Mouse (Mus musculus) heart, adult 8-10 months (tissue): ENCODE results near the gene Ccdc27. TPM values are rescaled to one million over a fixed set of nuclear protein-coding genes. Genes with fewer than 3 reads are reported as not detected.

Experiments used
- DNase-seq: peaks from one replicate; pipeline ENCODE4 v3.0.0; 2022; ENCODE audit warnings: low spot score
- total RNA-seq, 4 experiments: library from RNA; stranded (reverse); gene quantifications; 2 replicates each; pipeline ENCODE4 v1.2.4; 2022

Ccdc27 gene
- total RNA-seq, 4 experiments from 2014 or later, result not detected

- DNase-seq, result peak; percentile 60
Measured at GRCm38 (mm10) chr4:154025641-154026440, 16.6 kb downstream of the Ccdc27 start, which contains the start of gene Smim1. TSS of gene Smim1 (minus strand) at chr4:154026230.

GRCm38 (mm10) chr4:154024729-154025521, 17.6 kb downstream of the Ccdc27 start:
- DNase-seq, result no peak

- DNase-seq, result no peak
Measured at GRCm38 (mm10) chr4:154023754-154024601, 18.5 kb downstream of the Ccdc27 start.

DNA sequence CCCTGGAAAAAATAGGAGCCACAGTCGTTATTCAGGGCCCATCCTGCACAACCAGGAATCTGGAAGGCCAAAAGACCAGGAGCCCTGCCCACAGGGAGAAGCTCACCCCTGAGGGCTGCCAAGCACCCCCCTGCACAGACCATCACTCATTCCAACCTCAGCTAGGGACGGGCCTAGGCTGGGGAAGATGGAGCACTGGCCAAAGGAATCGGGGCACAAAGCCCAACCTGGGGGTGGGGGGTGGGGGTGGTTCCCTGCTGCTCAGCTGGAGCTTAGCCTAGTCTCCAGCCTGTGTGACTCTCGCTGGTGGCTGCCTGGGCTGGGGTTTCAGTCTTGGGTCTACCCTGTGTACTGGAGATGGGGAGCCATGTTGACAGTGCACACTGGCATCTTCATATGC, 19.6 kb downstream of the Ccdc27 start:
- DNase-seq, result no peak

DNA sequence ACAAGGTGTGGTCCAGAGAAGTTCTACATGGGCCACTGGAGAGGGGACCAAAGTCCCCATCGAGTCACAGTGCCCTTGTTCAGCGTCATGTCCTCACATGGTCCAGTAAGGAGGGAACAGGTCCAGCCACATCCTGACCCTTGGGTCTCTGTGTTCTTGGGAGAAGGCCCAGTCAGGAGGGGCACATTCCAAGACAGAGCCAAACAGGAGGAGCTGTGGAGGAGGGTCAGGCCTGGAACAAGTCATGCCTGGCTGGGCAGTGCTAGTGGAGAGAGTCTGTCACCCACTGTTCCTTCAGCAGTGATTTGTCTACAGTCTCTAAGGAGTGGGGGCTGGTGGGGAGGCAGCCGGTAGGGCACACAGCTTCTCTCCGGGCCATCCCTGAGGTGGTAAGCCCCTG, 20.1 kb downstream of the Ccdc27 start:
- peak; percentile 58 for DNase-seq

- DNase-seq, result no peak
Measured at GRCm38 (mm10) chr4:154021432-154021831, 21.0 kb downstream of the Ccdc27 start.

DNA sequence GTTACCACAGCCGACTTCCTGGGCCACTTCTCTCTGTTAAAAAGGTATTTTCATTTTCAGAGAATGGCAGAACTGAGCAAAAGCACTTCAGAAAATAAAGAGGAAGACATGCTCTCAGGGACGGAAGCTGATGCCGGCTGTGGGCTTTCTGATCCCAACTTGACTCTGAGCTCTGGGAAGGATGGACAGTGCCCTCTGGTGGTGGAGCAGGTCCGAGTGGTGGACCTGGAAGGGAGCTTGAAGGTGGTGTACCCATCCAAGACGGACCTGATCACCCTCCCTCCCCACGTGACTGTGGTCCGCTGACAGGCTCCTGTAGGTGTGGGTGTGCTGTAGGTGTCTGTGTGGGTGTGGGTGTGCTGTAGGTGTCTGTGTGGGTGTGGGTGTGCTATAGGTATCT, 22.9 kb downstream of the Ccdc27 start:
- DNase-seq, result no peak

GRCm38 (mm10) chr4:154015476-154015875, 27.0 kb downstream of the Ccdc27 start:
- no peak for DNase-seq

GRCm38 (mm10) chr4:154012132-154012882, 30.2 kb downstream of the Ccdc27 start:
- no peak for DNase-seq

DNA sequence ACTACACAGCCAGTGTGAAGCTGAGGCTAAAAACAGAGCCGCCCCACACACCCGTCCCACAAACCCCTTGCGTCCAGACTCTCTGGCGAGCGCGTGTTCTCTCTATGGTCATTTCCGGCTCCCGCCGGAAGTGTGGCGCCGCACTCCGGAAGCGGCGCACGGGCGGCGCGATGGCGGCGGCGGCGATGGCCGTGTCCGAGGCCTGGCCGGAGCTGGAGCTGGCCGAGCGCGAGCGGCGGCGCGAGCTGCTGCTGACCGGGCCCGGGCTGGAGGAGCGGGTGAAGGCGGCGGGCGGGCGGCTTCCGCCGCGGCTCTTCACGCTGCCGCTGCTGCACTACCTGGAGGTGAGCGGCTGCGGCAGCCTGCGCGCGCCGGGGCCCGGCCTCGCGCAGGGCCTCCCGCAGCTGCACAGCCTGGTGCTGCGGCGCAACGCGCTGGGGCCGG, 30.8 kb downstream of the Ccdc27 start, which contains the start of gene Lrrc47:
Gene Lrrc47, plus strand, starts transcription at position 86 of the 444 bp plus-strand sequence.
- peak; percentile 84 for DNase-seq

GRCm38 (mm10) chr4:154010907-154011645, 31.4 kb downstream of the Ccdc27 start:
- no peak for DNase-seq

DNA sequence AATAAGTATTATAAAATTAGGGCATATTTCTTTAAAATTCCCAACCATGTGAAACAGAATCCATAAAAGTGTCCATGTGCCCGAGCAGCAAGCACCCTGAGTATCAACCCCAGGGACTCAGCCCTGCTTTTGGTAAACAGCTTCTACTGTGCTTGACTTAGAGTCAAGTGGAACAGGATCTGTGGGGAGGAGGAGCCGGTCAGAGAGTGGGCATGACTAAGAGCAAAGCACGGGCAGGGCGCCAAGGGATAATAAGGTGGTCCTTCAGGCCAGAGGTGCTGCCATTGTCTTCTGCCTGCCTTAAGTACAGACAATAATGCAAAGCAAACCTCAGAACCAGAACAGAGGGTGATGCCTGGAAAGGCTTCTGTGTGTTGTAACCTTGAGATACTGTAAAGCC, 34.7 kb downstream of the Ccdc27 start:
- DNase-seq, result no peak

- DNase-seq, result no peak
Measured at GRCm38 (mm10) chr4:154006264-154006663, 36.2 kb downstream of the Ccdc27 start.

- DNase-seq, result no peak
Measured at GRCm38 (mm10) chr4:154005488-154005887, 37.0 kb downstream of the Ccdc27 start.

- no peak for DNase-seq
Measured at GRCm38 (mm10) chr4:153993505-153993904, 49.0 kb downstream of the Ccdc27 start.

GRCm38 (mm10) chr4:153992715-153993114, 49.8 kb downstream of the Ccdc27 start:
- DNase-seq, result no peak

GRCm38 (mm10) chr4:153980470-153980869, 62.0 kb downstream of the Ccdc27 start:
- DNase-seq, result no peak

- DNase-seq, result no peak
Measured at GRCm38 (mm10) chr4:153979243-153979642, 63.2 kb downstream of the Ccdc27 start.
